Mouse (Mus musculus) ovary, postnatal 14 days (tissue): ENCODE data around the gene Mrvi1.

Experiments used
- DNase-seq: peaks from one replicate; pipeline ENCODE4 v3.0.0; 2022; ENCODE audit warnings: low spot score

Gene Mrvi1

GRCm38 (mm10) chr7:110833024-110833423, 149.2 kb downstream of the Mrvi1 start:
- DNase-seq, result no peak

GRCm38 (mm10) chr7:110823995-110824953, 158.0 kb downstream of the Mrvi1 start:
- no peak for DNase-seq

GRCm38 (mm10) chr7:110823593-110823992, 158.7 kb downstream of the Mrvi1 start:
- no peak for DNase-seq

- no peak for DNase-seq
Observed at GRCm38 (mm10) chr7:110823076-110823475, 159.2 kb downstream of the Mrvi1 start.

GRCm38 (mm10) chr7:110822055-110822454, 160.2 kb downstream of the Mrvi1 start:
- DNase-seq, result no peak

GRCm38 (mm10) chr7:110821653-110822052, 160.6 kb downstream of the Mrvi1 start:
- no peak for DNase-seq

- DNase-seq, result no peak
Observed at GRCm38 (mm10) chr7:110821068-110821467, 161.2 kb downstream of the Mrvi1 start.

GRCm38 (mm10) chr7:110818787-110819350, 163.4 kb downstream of the Mrvi1 start:
- DNase-seq, result no peak
